Mouse (Mus musculus) forebrain, embryonic 13.5 days (tissue): ENCODE results near the gene Pheta2. TPM values are rescaled to one million over a fixed set of nuclear protein-coding genes. Genes with fewer than 3 reads are reported as not detected.

Experiments
- ATAC-seq: fragments of 200-750 bp; cut with Nextera tagmentation; 2 replicates; pipeline ENCODE4 v1.8.0; 2017
- H3K27ac ChIP-seq: fragments of 300-500 bp; sonication (generic); 2 replicates; pipeline ENCODE4 v1.5.1; 2015; ENCODE audit warnings: inconsistent platforms, mild to moderate bottlenecking, moderate library complexity
- H3K27me3 ChIP-seq: fragments of 300-500 bp; sonication (generic); 2 replicates; pipeline ENCODE4 v1.6.1; 2015; ENCODE audit warnings: mild to moderate bottlenecking, inconsistent platforms
- H3K36me3 ChIP-seq: fragments of 300-500 bp; sonication (generic); 2 replicates; pipeline ENCODE4 v1.6.1; 2015; ENCODE audit warnings: mild to moderate bottlenecking, inconsistent platforms; ENCODE audit not compliant: poor library complexity, severe bottlenecking
- H3K4me1 ChIP-seq: fragments of 300-500 bp; sonication (generic); 2 replicates; pipeline ENCODE4 v1.6.1; 2015; ENCODE audit warnings: inconsistent platforms
- H3K4me2 ChIP-seq: fragments of 300-500 bp; sonication (generic); 2 replicates; pipeline ENCODE4 v1.6.1; 2015; ENCODE audit warnings: inconsistent platforms, mild to moderate bottlenecking, moderate library complexity
- H3K4me3 ChIP-seq: fragments of 300-500 bp; sonication (generic); 2 replicates; pipeline ENCODE4 v1.5.1; 2015; ENCODE audit warnings: mild to moderate bottlenecking, inconsistent platforms
- H3K9ac ChIP-seq: fragments of 300-500 bp; sonication (generic); 2 replicates; pipeline ENCODE4 v1.6.1; 2015; ENCODE audit warnings: mild to moderate bottlenecking, inconsistent platforms
- H3K9me3 ChIP-seq: fragments of 300-500 bp; sonication (generic); replicated peaks from 2 replicates; pipeline ENCODE4 v1.6.1; 2016; ENCODE audit warnings: inconsistent platforms
- WGBS: fragments of 180-500 bp; shearing (Covaris S2); methylation state at CpG from one replicate; pipeline ENCODE4 v1.1.7; 2015; 5-methylcytosine and 5-hydroxymethylcytosine counted together
- polyA plus RNA-seq: library from polyadenylated mRNA; unstranded; fragments of >200 nt; fragmentation: Nextera tagmentation; extraction: Ambion mirVana; gene quantifications from 2 replicates; pipeline ENCODE4 v1.2.1, GENCODE M21; 2015

Pheta2 gene
- polyA plus RNA-seq: 1.3 and 1.8 TPM in 2 replicates

- peaks cover 28% of the 10 kb centered on the region for H3K4me1 ChIP-seq
- H3K36me3 ChIP-seq: peaks cover 21% of the 10 kb centered on the region
- no peaks in the 10 kb centered on the region for H3K9me3 ChIP-seq
- H3K4me3 ChIP-seq: peak within 1 kb of the TSS; percentile 53
- H3K27ac ChIP-seq: no peak within 1 kb of the TSS
- WGBS: under 1% methylated on average over 41 of the region's 41 CpGs
- peaks cover 20% of the 10 kb centered on the region for H3K27me3 ChIP-seq
- H3K9ac ChIP-seq: peak within 1 kb of the TSS; percentile 70
- H3K4me2 ChIP-seq: peak within 1 kb of the TSS; percentile 66
- peak; percentile 93 for ATAC-seq
Measured at GRCm38 (mm10) chr15:82338593-82339112, at the start of gene Pheta2, which contains the start of the genes Naga and Smdt1. Gene Pheta2 (plus strand): TSS chr15:82338942. Gene Naga (minus strand): TSS chr15:82338925. Gene Smdt1 (plus strand): TSS chr15:82338959.

DNA sequence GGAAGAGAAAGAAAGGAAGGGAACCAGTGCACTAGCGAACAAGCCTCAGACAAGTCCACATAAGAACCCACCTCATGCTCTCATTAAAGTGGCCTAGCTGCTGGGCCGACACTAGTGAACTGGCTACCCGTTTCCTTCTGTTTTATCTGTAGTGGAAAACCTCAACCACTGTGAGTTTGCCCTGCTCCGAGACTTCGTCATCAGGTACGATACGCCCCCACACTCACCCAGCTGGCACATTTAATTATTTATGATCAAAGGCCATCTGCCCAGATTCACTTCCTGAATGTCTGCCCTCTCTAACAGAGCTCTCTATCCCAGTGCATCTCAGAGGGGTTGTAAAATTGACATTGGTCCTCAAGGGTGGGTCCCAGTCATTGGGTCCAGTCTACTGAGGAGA lies 48.5 kb upstream of the Pheta2 start:
- no peak overlapping the region for H3K4me3 ChIP-seq
- peaks cover 66% of the 10 kb centered on the region for H3K36me3 ChIP-seq
- H3K27ac ChIP-seq: no peak overlapping the region
- WGBS: 90% methylated on average over 7 of the region's 7 CpGs
- H3K9ac ChIP-seq: no peak overlapping the region
- no peak overlapping the region for H3K4me2 ChIP-seq
- no peak for ATAC-seq
- H3K9me3 ChIP-seq: no peaks in the 10 kb centered on the region
- no peaks in the 10 kb centered on the region for H3K27me3 ChIP-seq
- H3K4me1 ChIP-seq: peaks cover 22% of the 10 kb centered on the region

DNA sequence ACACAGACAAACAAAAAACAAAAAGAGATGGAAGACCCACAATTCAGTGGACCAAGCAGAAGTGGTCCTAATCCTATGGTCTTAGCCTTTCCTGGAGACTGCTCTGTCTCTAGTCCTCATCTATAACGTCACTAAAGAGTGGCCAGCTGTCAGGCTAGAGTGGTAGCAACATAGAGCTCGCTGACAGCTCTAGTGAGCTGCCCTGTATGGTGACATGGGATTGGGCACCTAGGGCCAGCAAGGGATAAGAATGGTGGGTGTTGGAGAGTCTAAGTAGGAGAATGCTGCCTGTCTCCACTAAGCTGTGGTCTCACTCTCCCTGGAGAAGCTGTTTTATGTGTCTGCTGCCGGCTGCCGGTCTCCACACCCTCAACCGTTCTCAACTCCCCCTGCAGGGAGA lies 45.9 kb upstream of the Pheta2 start:
- Histone ChIP-seq H3K4me2 (peak overlapping the region; percentile 28), H3K27ac (peak overlapping the region; percentile 65), H3K27me3 (no peaks in the 10 kb centered on the region), H3K36me3 (peaks cover 40% of the 10 kb centered on the region), H3K9ac (no peak overlapping the region), H3K9me3 (no peaks in the 10 kb centered on the region), H3K4me1 (peaks cover 22% of the 10 kb centered on the region), H3K4me3 (no peak overlapping the region)
- peak; percentile 16; the same call in 1 of the 2 replicates for ATAC-seq
- 17% methylated on average over 5 of the region's 5 CpGs for WGBS

DNA sequence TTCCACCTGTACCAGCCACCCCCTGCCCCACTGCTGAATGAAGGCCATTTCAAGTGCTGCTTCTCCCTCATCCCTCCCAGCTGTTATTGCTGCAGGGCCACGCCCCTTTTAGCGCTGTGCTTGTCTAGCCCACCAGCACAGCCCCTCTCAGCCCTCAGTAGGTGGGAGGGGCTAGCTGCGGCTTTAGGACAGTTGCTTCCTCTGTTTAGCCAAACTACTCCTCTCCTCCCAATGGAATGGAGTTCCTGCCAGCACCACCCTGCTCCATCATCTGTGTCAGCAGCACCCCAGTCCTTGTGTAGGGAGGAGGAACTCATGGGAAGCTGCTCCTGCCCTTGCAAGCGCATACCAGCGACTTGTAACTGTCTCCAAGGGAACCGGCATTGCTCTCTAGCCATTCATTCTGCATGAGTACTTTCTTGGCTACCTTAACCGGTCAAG lies 45.5 kb upstream of the Pheta2 start:
- Histone ChIP-seq H3K4me2 (peak overlapping the region; percentile 28), H3K27ac (peak overlapping the region; percentile 65), H3K9me3 (no peaks in the 10 kb centered on the region; the same call in 1 of the 2 replicates), H3K4me3 (no peak overlapping the region), H3K36me3 (peaks cover 35% of the 10 kb centered on the region), H3K27me3 (no peaks in the 10 kb centered on the region), H3K4me1 (peaks cover 22% of the 10 kb centered on the region), H3K9ac (no peak overlapping the region; the same call in 1 of the 2 replicates)
- WGBS: 11% methylated on average over 7 of the region's 7 CpGs
- ATAC-seq: peak; percentile 74

- Histone ChIP-seq H3K4me3 (no peak overlapping the region), H3K27ac (no peak overlapping the region), H3K9me3 (no peaks in the 10 kb centered on the region; the same call in 1 of the 2 replicates), H3K27me3 (peaks cover 3% of the 10 kb centered on the region; the same call in 1 of the 2 replicates), H3K9ac (no peak overlapping the region), H3K36me3 (peaks cover 28% of the 10 kb centered on the region), H3K4me1 (peaks cover 22% of the 10 kb centered on the region), H3K4me2 (no peak overlapping the region)
- 43% methylated on average over 8 of the region's 8 CpGs for WGBS
- ATAC-seq: peak; percentile 37
Measured at GRCm38 (mm10) chr15:82294059-82294458, 44.7 kb upstream of the Pheta2 start.

GRCm38 (mm10) chr15:82298764-82299561 lies 39.8 kb upstream of the Pheta2 start, which contains the start of gene Wbp2nl:
Gene Wbp2nl (plus strand): TSS chr15:82298954.
- H3K9me3 ChIP-seq: no peaks in the 10 kb centered on the region; the same call in 1 of the 2 replicates
- no peak for ATAC-seq

DNA sequence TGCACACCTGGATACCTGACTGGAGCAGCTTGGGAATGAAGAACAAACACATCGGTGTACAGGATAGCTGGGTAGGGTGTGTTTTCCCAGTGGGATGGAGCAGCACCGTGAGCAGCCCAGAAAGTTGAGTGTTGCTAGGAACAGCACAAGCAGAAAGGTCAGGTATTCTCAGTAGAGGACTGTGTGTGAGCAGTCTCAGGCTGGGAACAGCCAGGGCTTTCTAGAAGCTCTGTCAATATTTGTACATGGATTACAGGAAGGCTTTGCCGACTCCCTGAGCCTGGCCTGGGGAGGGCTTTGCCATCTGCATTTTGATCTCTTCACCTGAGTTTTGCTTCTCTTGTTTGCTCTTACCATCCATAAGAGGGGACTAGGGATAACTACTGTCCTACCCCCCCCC lies 31.6 kb upstream of the Pheta2 start:
- no peak for ATAC-seq
- WGBS: 80% methylated on average over 3 of the region's 3 CpGs
- H3K36me3 ChIP-seq: no peaks in the 10 kb centered on the region
- no peaks in the 10 kb centered on the region for H3K9me3 ChIP-seq
- H3K4me3 ChIP-seq: no peak overlapping the region
- H3K9ac ChIP-seq: no peak overlapping the region
- H3K27ac ChIP-seq: no peak overlapping the region
- no peaks in the 10 kb centered on the region for H3K4me1 ChIP-seq
- H3K27me3 ChIP-seq: no peaks in the 10 kb centered on the region
- H3K4me2 ChIP-seq: no peak overlapping the region

More at GRCm38 (mm10) chr15:82298764-82299561, 39.8 kb upstream of the Pheta2 start, which contains the start of gene Wbp2nl:
- WGBS: 61% methylated on average over 38 of the region's 39 CpGs
- no peak within 1 kb of the TSS for H3K4me2 ChIP-seq
- no peak within 1 kb of the TSS for H3K4me3 ChIP-seq
- H3K27me3 ChIP-seq: peaks cover 5% of the 10 kb centered on the region; the same call in 1 of the 2 replicates
- H3K4me1 ChIP-seq: peaks cover 7% of the 10 kb centered on the region
- no peaks in the 10 kb centered on the region for H3K36me3 ChIP-seq
- no peak within 1 kb of the TSS for H3K9ac ChIP-seq
- no peak within 1 kb of the TSS for H3K27ac ChIP-seq

DNA sequence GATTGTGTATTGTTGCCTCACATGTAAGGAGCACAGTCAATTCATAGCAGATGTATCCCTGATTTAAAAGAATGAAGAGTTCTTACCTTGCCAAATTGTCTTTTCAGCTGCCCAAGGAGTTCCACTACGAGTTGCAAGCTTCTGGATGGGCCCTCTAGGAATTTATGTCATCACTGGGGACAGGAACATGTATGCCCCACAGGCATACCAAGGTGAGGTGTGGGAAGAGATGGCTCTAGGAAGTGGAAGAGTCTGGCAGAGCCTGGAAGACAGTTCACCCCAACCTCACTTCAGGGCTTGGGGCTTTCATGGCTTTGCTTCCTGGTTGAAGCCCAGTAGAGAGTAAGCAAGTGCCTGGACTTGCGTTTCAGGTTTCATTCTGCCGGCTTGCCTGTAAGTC lies 30.3 kb upstream of the Pheta2 start:
- no peak overlapping the region for H3K4me3 ChIP-seq
- no peaks in the 10 kb centered on the region for H3K27me3 ChIP-seq
- H3K27ac ChIP-seq: no peak overlapping the region
- no peaks in the 10 kb centered on the region for H3K9me3 ChIP-seq
- 83% methylated on average over 3 of the region's 3 CpGs for WGBS
- H3K4me2 ChIP-seq: no peak overlapping the region
- no peaks in the 10 kb centered on the region for H3K36me3 ChIP-seq
- no peaks in the 10 kb centered on the region for H3K4me1 ChIP-seq
- ATAC-seq: no peak
- H3K9ac ChIP-seq: no peak overlapping the region

DNA sequence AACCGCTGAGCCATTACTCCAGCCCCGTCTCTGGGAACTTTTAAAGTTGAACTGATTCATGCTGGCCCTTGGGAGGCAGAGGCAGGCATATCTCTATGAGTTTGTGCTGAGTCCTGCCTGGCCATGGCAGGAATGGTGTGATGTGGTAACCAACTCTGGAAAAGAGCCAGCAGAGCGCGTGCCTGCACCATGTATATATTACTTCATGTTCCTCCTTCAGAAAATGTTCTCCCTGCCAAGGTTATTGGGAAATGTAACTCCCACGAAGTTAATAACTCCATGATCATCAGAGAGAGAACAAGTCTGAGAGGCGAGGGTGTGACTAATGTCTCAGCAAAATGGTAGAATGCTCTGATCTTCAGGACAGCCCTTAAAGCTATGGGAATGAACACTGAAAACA lies 20.9 kb upstream of the Pheta2 start:
- no peaks in the 10 kb centered on the region for H3K9me3 ChIP-seq
- 90% methylated on average over 6 of the region's 6 CpGs for WGBS
- no peak overlapping the region for H3K9ac ChIP-seq
- no peaks in the 10 kb centered on the region for H3K27me3 ChIP-seq
- no peak overlapping the region for H3K27ac ChIP-seq
- ATAC-seq: no peak
- no peak overlapping the region for H3K4me2 ChIP-seq
- no peaks in the 10 kb centered on the region for H3K36me3 ChIP-seq
- no peaks in the 10 kb centered on the region for H3K4me1 ChIP-seq
- no peak overlapping the region for H3K4me3 ChIP-seq

- no peak for ATAC-seq
- Histone ChIP-seq H3K4me2 (no peak overlapping the region), H3K27ac (no peak overlapping the region), H3K9me3 (no peaks in the 10 kb centered on the region), H3K27me3 (no peaks in the 10 kb centered on the region), H3K36me3 (no peaks in the 10 kb centered on the region), H3K9ac (no peak overlapping the region), H3K4me1 (no peaks in the 10 kb centered on the region), H3K4me3 (no peak overlapping the region)
- WGBS: 82% methylated on average over 1 of the region's 1 CpGs
Measured at GRCm38 (mm10) chr15:82319613-82320012, 19.1 kb upstream of the Pheta2 start.

- H3K4me3 ChIP-seq: no peak overlapping the region
- no peak for ATAC-seq
Measured at GRCm38 (mm10) chr15:82322195-82322594, 16.5 kb upstream of the Pheta2 start.

GRCm38 (mm10) chr15:82325382-82325781 lies 13.4 kb upstream of the Pheta2 start:
- Histone ChIP-seq H3K4me1 (no peaks in the 10 kb centered on the region), H3K27me3 (no peaks in the 10 kb centered on the region), H3K9ac (no peak overlapping the region), H3K4me2 (no peak overlapping the region), H3K27ac (no peak overlapping the region), H3K4me3 (no peak overlapping the region), H3K36me3 (peaks cover 8% of the 10 kb centered on the region), H3K9me3 (no peaks in the 10 kb centered on the region)
- 84% methylated on average over 2 of the region's 2 CpGs for WGBS
- no peak for ATAC-seq

More at GRCm38 (mm10) chr15:82322195-82322594, 16.5 kb upstream of the Pheta2 start:
- Histone ChIP-seq H3K27ac (no peak overlapping the region), H3K9ac (no peak overlapping the region), H3K27me3 (no peaks in the 10 kb centered on the region), H3K36me3 (no peaks in the 10 kb centered on the region), H3K4me1 (no peaks in the 10 kb centered on the region), H3K9me3 (no peaks in the 10 kb centered on the region), H3K4me2 (no peak overlapping the region)
- 80% methylated on average over 8 of the region's 8 CpGs for WGBS
